Mouse (Mus musculus) liver (tissue): ENCODE results near the gene Kmt5c.
"Not testable (repeated sequence)": the region's sequence is repeated elsewhere in the genome, so short reads cannot be mapped to it uniquely, and the experiment has no call there.

Experiments
- DNase-seq: peaks from one replicate; pipeline ENCODE4 v3.0.0-alpha.2; 2020; ENCODE audit warnings: mixed read lengths

Gene Kmt5c

GRCm38 (mm10) chr7:4792278-4793212 lies 52.6 kb downstream of the Kmt5c start, which contains the start of gene Rpl28:
Gene Rpl28, plus strand, starts transcription at chr7:4792874.
- DNase-seq, result peak; percentile 96

GRCm38 (mm10) chr7:4793248-4793647 lies 53.3 kb downstream of the Kmt5c start:
- DNase-seq, result not testable (repeated sequence)

GRCm38 (mm10) chr7:4793674-4794073 lies 53.8 kb downstream of the Kmt5c start:
- DNase-seq, result no peak

DNA sequence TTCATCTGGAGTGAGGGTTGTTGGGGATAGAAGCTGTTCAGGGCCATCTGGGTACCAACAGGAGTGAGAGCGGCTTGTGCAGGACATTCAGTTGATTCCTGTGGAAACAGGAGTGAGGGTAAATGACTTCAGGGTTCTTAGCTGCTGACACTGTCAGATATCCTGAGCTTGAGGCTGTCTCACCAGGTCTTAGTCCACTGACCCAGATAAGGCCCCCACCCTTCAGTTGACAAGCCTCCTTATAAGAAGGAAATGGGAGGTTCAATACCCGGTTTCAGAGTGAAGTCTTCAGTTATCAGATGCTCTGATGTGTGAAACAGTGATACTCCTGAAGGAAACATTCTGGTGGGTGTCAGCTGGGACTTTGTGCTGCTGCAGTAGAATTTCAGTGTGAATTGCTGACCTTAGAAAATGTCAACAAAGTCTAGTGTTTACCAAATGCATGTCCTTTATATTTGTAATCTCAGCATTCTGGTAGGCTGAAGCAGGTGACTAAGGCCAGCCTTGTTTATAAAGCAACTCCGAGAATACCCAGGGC lies 54.8 kb downstream of the Kmt5c start:
- no peak for DNase-seq

- no peak for DNase-seq
These were observed 56.0 kb downstream of the Kmt5c start for GRCm38 (mm10) chr7:4795767-4796433.
